Mouse (Mus musculus) ES-E14 (cell line): Measurements from ENCODE around the gene Klrb1f. TPM values are rescaled to one million over a fixed set of nuclear protein-coding genes. Genes with fewer than 3 reads are reported as not detected.
"Not testable (repeated sequence)": the region's sequence is repeated elsewhere in the genome, so short reads cannot be mapped to it uniquely, and the experiment has no call there.

Experiments used
- DNase-seq: peaks from one replicate; pipeline ENCODE4 v3.0.0-alpha.2; 2013; ENCODE audit warnings: low read depth, low spot score
- H3K27ac ChIP-seq: 2 replicates; pipeline ENCODE4 v1.5.1; 2012; ENCODE audit warnings: low read depth, mild to moderate bottlenecking, low read length, moderate library complexity, mixed read lengths; ENCODE audit not compliant: poor library complexity, insufficient read depth, severe bottlenecking
- H3K36me3 ChIP-seq: 2 replicates; pipeline ENCODE4 v1.6.1; 2012; ENCODE audit warnings: mild to moderate bottlenecking, low read length, moderate library complexity, mixed read lengths; ENCODE audit not compliant: control insufficient read depth, poor library complexity, insufficient read depth, severe bottlenecking
- H3K4me1 ChIP-seq, 2 experiments: fragments of 150-350 bp in 1 of 2; sonication (generic) in 1 of 2; 2 replicates each; pipeline ENCODE4 v1.6.1; 2012; ENCODE audit warnings: low read length in 2 of 2, mild to moderate bottlenecking in 1 of 2, mixed read lengths in 1 of 2; ENCODE audit not compliant: control insufficient read depth in 2 of 2, insufficient read depth in 2 of 2, poor library complexity in 1 of 2
- H3K4me3 ChIP-seq, 2 experiments: fragments of 150-350 bp in 1 of 2; sonication (generic) in 1 of 2; 2 replicates each; pipeline ENCODE4 v1.5.1; 2012; ENCODE audit warnings: low read length in 2 of 2, low read depth in 1 of 2, mild to moderate bottlenecking in 1 of 2, mixed read lengths in 1 of 2; ENCODE audit not compliant: insufficient read depth in 1 of 2, poor library complexity in 1 of 2, severe bottlenecking in 1 of 2
- H3K9ac ChIP-seq: 2 replicates; pipeline ENCODE4 v1.6.1; 2012; ENCODE audit warnings: low read depth, mild to moderate bottlenecking, low read length, mixed read lengths; ENCODE audit not compliant: poor library complexity, insufficient read depth, severe bottlenecking
- H3K9me3 ChIP-seq: fragments of 150-350 bp; sonication (generic); 2 replicates; pipeline ENCODE4 v1.6.1; 2012; ENCODE audit warnings: low read depth, mild to moderate bottlenecking, low read length; ENCODE audit not compliant: control insufficient read depth, insufficient read depth
- CHD2 ChIP-seq: IDR thresholded peaks from 2 replicates; pipeline ENCODE4 v1.6.1; 2014; ENCODE audit warnings: mild to moderate bottlenecking, low read depth, low read length, inconsistent platforms
- HCFC1 ChIP-seq: IDR thresholded peaks from 2 replicates; pipeline ENCODE4 v1.6.1; 2012; ENCODE audit warnings: low read length, inconsistent platforms, borderline replicate concordance; ENCODE audit not compliant: insufficient read depth
- MAFK ChIP-seq: IDR thresholded peaks from 2 replicates; pipeline ENCODE4 v1.6.1; 2014; ENCODE audit warnings: mild to moderate bottlenecking, low read depth, low read length, inconsistent platforms; ENCODE audit not compliant: insufficient read depth
- ZC3H11A ChIP-seq: IDR thresholded peaks from 2 replicates; pipeline ENCODE4 v1.6.1; 2012; ENCODE audit warnings: low read depth, mild to moderate bottlenecking, inconsistent platforms, low read length, borderline replicate concordance
- ZNF384 ChIP-seq: IDR thresholded peaks from 2 replicates; pipeline ENCODE4 v1.6.1; 2012; ENCODE audit warnings: low read depth, low read length, inconsistent platforms
- in situ Hi-C, 2 experiments: fragments of 600-800 bp; cut with MboI; formaldehyde crosslinking; loops; one replicate each; pipeline ENCODE4 v1.15.1; 2025; ENCODE audit warnings: low sequenced_read_pairs in 2 of 2, inconsistent platforms in 1 of 2; ENCODE audit not compliant: unreplicated experiment in 2 of 2
- total RNA-seq: library from RNA; depleted of rRNA; stranded (reverse); fragments of 300-350 nt; gene quantifications from 2 replicates; pipeline ENCODE4 v1.2.3, GENCODE M21; 2012

The Klrb1f gene
- total RNA-seq, 1 experiment: not detected

DNA sequence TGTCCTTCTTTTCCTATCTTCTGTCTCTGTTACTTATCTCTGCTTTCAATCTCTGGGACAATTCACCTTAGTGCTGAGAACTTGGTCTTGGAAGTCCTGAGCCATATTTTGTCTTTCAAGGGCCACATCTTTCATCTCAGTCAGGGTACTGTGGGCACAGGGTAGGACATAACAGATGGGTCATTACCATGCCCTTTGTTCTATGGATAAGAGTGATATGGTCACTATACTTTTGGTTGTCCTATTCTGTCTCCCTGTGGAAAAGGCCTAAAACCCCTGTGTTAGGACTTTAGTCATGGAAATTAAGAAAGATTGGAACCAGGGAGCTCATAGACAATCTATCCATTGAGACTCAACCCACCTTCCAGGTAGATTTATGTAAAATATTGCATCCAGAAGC, 20.8 kb downstream of the Klrb1f start:
- H3K4me1 ChIP-seq: no peaks in the 10 kb centered on the region
- no peak overlapping the region for H3K9ac ChIP-seq
- TF ChIP-seq MAFK (no peak), ZNF384 (no peak), CHD2 (no peak)
- H3K27ac ChIP-seq: no peak overlapping the region
- H3K36me3 ChIP-seq: no peaks in the 10 kb centered on the region
- no peaks in the 10 kb centered on the region; the same call in none of the 2 replicates for H3K9me3 ChIP-seq
- in situ Hi-C loops: no loop called here
- no peak for DNase-seq
- no peak overlapping the region for H3K4me3 ChIP-seq

DNA sequence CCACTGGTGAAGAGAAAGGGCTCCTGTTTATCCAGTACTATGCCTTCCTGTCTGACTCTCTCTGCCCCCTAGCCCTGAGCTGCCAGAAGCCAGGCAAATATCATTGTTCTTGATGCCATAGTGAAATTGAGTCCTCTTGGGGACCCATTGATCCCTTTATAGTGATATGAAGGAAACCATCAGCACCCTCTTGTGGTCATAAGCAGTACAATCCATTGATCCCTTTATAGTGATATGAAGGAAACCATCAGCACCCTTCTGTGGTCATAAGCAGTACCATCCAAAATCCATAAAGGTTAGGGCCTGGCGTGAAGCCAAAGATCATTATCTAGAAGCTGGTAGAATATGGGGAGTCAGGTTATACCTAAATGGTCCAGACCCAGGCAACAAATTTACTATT, 21.3 kb downstream of the Klrb1f start:
- Histone ChIP-seq H3K4me1 (no peaks in the 10 kb centered on the region), H3K36me3 (no peaks in the 10 kb centered on the region), H3K9me3 (no peaks in the 10 kb centered on the region; the same call in none of the 2 replicates), H3K27ac (no peak overlapping the region), H3K4me3 (no peak overlapping the region), H3K9ac (no peak overlapping the region)
- TF ChIP-seq HCFC1 (no peak), ZC3H11A (no peak), ZNF384 (no peak), MAFK (no peak), CHD2 (no peak)
- in situ Hi-C loops: no loop called here
- no peak for DNase-seq

DNA sequence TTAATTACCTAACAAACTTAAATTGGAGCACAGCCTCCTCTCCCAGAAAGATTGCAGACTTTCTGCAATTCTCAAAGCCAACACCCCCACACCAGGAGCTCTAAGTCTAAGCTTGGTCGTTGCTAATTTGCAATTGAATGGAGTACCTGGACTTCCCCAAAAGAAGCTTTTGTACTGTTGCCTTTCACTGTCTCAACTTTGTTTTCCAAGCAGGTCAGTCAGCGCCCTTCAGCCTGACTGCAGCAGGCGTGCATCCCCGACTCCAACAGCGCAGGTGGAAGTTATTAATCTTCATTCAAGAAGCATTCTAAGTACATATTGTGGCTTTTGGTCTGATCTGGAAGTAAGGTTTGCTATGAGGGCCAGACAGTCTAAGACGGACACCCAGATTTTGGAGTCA, 39.4 kb downstream of the Klrb1f start:
- Histone ChIP-seq H3K9ac (no peak overlapping the region), H3K27ac (no peak overlapping the region), H3K4me3 (no peak overlapping the region), H3K4me1 (no peaks in the 10 kb centered on the region), H3K36me3 (no peaks in the 10 kb centered on the region), H3K9me3 (peaks cover 2% of the 10 kb centered on the region; the same call in 1 of the 2 replicates)
- DNase-seq: no peak
- TF ChIP-seq ZNF384 (no peak), ZC3H11A (no peak), HCFC1 (no peak), MAFK (no peak), CHD2 (no peak)
- in situ Hi-C loops: no loop called here

DNA sequence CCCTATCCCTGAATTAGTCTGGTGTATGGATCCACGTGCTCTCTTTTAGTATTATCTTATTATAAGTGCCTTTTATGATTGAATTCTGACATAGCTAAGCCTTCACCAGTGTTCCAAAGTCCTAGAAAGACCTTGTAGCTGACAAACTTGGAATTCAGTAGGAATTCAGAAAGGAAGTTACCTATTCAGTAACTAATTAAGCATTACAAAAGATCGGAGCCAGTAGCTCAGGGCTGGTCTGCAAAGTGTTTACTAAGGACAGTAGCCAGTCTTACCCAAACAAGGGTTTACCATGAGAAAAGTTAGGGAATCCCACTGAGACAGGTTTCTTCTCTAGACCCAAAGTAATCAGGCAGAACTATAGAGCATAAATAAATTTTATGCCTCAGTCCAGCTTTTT, 40.3 kb downstream of the Klrb1f start:
- H3K27ac ChIP-seq, DNase-seq, H3K36me3 ChIP-seq, H3K4me1 ChIP-seq, H3K9me3 ChIP-seq, in situ Hi-C loops, H3K4me3 ChIP-seq, H3K9ac ChIP-seq: not testable (repeated sequence)

DNA sequence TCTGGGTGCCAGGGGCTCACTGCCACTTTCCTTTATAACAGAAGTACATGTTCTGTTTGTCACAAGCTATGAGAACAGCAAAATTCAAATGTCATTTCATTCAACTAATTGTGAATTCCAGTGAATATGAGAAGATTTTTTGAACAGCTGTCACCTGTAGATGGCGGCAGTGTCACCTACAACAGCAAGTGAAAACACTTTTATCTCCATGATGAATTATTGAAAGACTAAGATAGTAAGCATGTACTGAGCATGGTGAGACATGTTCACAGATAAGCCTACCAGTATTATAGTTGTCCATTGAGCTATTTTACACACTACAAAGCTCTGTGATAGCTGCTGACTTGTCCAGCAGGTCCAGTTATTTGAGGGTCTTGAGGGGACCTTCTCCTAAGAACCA, 42.5 kb downstream of the Klrb1f start:
- peaks cover 2% of the 10 kb centered on the region; the same call in 1 of the 2 replicates for H3K9me3 ChIP-seq
- TF ChIP-seq CHD2 (no peak), ZC3H11A (no peak), HCFC1 (no peak), ZNF384 (no peak), MAFK (no peak)
- in situ Hi-C loops: no loop called here

DNA sequence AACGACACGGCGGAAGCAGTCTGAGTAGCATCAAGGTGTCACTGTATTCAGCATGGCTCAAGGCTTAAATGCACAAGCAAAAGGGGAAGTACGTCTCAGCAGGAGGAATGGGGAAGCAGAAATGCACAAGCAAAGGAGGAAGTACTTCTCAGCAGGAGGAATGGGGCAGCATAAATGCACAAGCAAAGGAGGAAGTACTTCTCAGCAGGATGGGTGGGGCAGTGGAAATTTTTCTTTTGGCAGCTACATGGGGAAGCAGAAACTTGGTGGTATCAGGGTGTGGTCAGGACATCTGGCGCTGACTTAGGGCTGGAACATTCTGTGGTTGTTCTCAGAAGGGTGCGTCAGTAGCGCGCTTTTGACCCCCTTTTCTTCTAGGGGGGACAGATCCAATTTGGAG, 42.9 kb downstream of the Klrb1f start:
- in situ Hi-C loops, H3K27ac ChIP-seq, H3K4me3 ChIP-seq, H3K4me1 ChIP-seq, H3K9ac ChIP-seq, H3K9me3 ChIP-seq, DNase-seq, H3K36me3 ChIP-seq: not testable (repeated sequence)

More for the DNA sequence above, 42.5 kb downstream of the Klrb1f start:
- Histone ChIP-seq H3K4me3 (no peak overlapping the region), H3K36me3 (no peaks in the 10 kb centered on the region), H3K4me1 (no peaks in the 10 kb centered on the region), H3K9ac (no peak overlapping the region), H3K27ac (no peak overlapping the region)
- no peak for DNase-seq
